Mouse (Mus musculus) urinary bladder, postnatal 25 days (tissue): ENCODE data around the gene Nrg4.
A peak's percentile ranks its signal among the peaks of the same experiment; 100 is the strongest.

Source experiments
- DNase-seq: peaks from one replicate; pipeline ENCODE4 v3.0.0; 2022; ENCODE audit warnings: low spot score

Gene Nrg4

DNA sequence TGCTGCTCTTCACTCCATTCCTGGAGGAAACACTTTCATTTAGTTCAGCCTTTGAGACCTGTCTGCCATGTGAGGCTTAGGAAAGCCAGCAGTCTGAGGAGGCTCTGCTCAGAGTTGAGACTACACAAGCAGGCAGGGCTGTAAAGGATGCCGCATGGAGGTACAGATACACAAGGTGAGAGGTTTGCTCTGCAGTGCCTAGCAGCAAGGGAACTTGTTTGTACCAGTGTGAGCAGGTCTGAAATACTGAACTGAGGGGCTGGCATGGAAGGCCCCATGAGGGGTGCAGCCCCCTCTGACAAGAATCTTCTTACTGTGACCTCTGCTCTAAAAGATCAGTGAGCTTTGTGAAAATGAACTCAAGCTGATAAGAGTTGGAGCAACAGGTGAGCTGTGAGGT is 113.2 kb downstream of the Nrg4 start:
- no peak for DNase-seq

GRCm38 (mm10) chr9:55211611-55212010 is 115.0 kb downstream of the Nrg4 start:
- DNase-seq = no peak

GRCm38 (mm10) chr9:55208790-55209481 is 117.7 kb downstream of the Nrg4 start, which contains the start of gene Fbxo22:
TSS of gene Fbxo22 (plus strand) at chr9:55208925.
- peak; percentile 85 for DNase-seq

- no peak for DNase-seq
Measured at GRCm38 (mm10) chr9:55208458-55208789, 118.2 kb downstream of the Nrg4 start.

DNA sequence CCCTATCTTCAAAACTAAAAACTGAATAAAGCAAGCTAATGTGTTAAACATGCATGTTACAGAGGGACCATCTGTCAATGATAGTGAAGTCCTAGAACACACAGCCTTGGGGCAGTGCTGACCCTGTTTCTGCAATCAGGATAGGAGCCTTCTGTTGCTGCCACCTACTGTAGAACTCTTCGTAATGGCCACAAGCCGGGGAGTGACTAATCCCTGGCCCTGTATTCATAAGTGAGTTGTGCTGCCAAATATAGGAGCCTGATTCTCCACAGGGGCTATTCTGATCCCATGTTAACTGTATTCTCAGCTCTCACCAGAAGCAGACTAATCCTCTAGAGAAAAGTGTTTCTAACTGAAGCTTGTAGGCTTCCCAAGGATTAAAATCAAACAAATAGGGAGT is 127.3 kb downstream of the Nrg4 start:
- DNase-seq = no peak

- DNase-seq = no peak
Measured at GRCm38 (mm10) chr9:55198260-55198659, 128.4 kb downstream of the Nrg4 start.

GRCm38 (mm10) chr9:55195876-55196275 is 130.8 kb downstream of the Nrg4 start:
- DNase-seq = no peak

GRCm38 (mm10) chr9:55174235-55174634 is 152.4 kb downstream of the Nrg4 start:
- no peak for DNase-seq

- DNase-seq = no peak
Measured at GRCm38 (mm10) chr9:55172195-55172685, 154.4 kb downstream of the Nrg4 start.

DNA sequence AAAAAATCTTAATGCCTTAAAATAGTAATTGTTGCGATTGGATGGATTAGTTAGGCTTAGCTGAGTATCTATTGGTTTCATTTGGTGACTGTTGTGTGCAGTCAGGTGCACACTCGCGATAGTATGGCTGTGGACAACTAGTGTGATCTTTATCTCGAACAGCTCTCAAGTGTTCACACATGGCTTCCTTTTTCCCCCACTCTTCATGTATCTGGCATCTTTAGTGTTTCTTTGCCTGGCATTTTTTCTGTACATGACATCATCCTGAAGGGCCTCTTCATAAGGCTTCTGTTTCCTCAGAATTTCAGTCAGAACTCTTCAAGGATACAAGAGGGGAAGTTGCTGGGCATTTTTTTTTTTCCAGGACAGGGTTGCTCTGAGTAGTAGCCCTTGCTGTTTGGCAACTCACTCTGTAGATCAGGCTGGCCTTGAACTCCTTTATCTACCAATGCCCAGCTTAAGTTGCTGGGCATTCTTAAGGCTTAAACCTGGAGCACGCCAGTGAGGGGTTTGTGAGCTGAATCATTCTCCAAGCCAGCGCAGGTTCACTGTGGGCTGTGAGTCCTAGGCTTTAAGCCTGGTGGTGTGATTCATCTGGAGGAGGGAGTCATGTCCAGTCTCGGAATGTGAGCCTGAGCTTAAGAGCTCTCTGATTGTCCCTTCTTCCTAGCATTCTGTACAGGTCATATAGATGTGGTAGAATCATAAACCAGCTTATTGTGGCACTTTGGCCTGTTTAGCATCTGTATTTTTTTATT is 155.8 kb downstream of the Nrg4 start:
- no peak for DNase-seq
